Mouse (Mus musculus) ovary, adult 18-20 months (tissue): ENCODE results near the gene Bcl7b.
A peak's percentile ranks its signal among the peaks of the same experiment; 100 is the strongest.

ENCODE experiments used
- DNase-seq: peaks from one replicate; pipeline ENCODE4 v3.0.0; 2022; ENCODE audit warnings: low spot score, mixed read lengths

Bcl7b gene

GRCm38 (mm10) chr5:135168063-135169062 is at the start of gene Bcl7b:
Gene Bcl7b, plus strand, starts transcription at chr5:135168283.
- peak; percentile 97 for DNase-seq

DNA sequence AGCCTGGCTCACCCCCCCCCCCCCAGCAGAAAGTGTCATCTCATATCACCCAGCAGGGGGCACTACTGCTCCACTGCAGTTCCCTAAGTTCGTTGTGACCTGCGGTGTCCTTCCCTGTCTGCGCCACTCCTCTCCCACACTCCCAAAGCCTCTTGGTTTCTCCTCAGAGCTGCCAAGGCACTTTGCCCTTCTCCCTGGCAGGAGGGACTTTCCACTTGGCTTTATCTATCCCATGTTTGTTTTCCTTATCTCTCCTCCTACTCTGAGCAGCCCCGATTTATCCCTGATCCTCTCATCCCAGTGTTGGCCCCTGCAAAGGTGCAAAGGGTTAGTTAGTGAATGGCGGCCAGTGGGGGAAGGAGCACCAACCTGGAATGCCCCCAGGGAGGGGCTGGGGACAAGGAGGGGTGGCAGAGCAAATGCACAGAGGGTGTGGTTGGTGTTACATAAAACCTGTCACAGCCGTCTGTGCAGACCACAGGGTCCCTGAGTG is 49.4 kb upstream of the Bcl7b start:
- DNase-seq: peak; percentile 81

DNA sequence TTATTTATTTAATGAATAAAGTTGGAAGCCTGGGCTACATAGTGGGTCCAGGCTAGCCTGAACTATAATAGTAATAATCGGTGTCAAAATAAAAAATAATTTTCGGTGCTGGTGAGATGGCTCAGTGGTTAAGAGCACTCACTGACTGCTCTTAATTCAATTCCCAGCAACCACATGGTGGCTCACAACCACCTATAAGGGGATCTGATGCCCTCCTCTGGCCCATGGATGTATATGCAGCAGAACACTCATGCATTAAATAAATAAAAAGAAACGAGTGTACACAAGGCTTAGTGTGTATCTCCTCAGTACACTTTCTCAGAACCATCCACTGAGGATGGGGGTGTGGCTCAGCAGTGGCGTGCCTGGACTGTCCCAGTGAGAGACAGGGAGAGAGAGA is 47.3 kb upstream of the Bcl7b start:
- no peak for DNase-seq

- no peak for DNase-seq
Measured at GRCm38 (mm10) chr5:135126121-135126520, 42.0 kb upstream of the Bcl7b start.

- no peak for DNase-seq
Measured at GRCm38 (mm10) chr5:135127669-135128068, 40.4 kb upstream of the Bcl7b start.

- DNase-seq: no peak
Measured at GRCm38 (mm10) chr5:135129747-135130146, 38.3 kb upstream of the Bcl7b start.

DNA sequence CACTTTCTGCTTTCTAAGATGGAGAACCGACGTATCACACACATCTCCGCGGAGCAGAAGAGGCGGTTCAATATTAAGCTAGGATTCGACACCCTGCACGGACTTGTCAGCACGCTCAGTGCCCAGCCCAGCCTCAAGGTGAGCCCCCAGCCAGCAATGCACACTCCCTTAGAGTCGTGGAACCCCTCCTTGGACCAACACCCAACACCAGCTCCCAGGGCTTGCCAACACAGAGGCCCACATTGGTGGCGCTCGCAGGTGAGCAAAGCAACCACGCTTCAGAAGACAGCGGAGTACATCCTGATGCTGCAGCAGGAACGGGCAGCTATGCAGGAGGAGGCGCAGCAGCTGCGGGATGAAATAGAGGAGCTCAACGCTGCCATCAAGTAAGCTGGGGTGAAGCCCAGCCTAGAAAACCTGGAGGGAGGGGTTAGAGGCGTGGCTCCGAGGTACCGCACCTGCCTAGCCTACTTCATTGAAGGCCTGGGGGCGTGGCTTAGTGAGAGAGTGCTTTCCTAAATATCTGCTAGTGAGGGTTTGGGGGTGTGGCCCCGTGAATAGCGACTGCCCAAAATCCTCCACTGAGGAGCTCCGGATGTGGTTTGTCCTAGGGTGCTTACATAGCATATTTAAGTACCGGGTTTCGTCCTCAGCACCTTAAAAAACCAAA is 34.2 kb upstream of the Bcl7b start:
- DNase-seq: no peak

- no peak for DNase-seq
Measured at GRCm38 (mm10) chr5:135134534-135134933, 33.5 kb upstream of the Bcl7b start.

GRCm38 (mm10) chr5:135139881-135140280 is 28.2 kb upstream of the Bcl7b start:
- DNase-seq: no peak

DNA sequence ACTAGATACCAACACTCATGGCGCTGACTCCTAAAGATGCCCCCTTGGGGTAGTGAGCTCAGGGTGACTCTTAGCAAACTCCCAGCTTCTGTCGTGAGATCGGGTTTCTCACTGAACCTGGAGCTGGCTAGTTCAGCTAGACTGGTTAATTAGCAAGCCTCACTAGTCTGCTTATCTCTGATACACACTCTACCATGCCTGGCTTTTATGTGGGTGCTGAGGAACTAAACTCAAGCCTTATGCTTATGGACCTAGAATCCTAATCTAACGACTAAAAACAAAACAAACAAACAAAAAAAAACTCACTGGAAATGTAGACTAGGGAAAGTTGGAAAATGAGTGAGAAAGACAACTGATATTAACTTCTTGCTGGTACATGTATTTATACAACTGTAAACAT is 23.6 kb upstream of the Bcl7b start:
- no peak for DNase-seq

DNA sequence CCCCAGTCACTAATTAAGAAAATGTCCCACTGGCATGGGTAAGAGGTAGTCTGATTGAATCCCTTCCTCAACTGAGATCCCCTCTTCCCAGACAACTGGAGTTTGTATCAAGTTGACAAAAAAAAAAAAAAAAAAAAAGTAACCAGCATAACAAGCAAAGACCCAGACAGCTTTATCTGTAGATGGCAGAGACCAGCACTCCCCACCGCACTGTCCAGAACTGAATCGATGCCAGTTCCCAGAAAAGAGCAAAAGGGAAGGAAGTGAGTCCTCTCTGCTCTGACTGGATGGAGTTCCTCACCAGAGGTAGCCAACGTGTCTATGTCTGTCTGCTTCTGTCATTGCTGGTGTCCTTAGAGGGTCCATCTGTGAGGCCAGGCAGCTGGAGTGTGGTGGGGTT is 22.6 kb upstream of the Bcl7b start:
- no peak for DNase-seq

- DNase-seq: no peak
Measured at GRCm38 (mm10) chr5:135145955-135146354, 22.1 kb upstream of the Bcl7b start.

- DNase-seq: no peak
Measured at GRCm38 (mm10) chr5:135148715-135149052, 19.4 kb upstream of the Bcl7b start.

DNA sequence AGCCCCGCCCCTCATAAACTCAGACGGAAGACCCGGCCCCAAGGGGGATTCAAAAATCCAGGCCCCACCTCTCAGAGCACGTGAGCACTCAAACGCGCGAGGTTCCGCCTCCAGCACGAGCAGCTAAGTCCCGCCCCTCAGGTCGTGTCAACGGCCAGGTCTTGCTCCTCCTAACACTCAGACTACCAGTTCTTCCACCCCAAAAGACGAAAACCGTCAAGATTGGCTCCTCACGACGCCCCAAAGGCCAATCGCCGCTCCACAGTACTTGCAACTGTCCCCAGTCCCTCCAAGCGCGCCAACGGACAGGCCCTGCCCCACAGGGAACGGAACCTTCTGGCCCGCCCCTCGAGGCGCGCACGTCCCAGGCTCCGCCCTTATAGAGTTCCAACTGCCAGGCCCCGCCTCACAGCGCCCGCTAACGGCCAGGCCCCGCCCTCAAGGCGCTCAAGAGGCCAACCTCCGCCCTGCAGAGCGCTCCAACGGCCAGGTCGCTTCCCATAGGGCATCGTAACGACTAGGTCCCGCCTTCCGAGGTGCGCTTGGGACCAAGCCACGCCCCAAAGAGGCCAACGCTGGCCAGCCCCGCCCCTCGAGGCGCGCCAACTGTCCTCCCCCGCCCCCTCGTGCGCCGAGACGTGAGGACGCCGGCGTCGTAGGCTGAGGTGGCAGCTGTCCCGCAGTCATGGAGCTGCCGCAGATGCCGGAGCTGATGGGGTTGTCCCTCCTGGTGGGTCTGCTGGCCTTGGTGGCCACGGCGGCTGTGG is 18.8 kb upstream of the Bcl7b start, which contains the start of gene Tbl2:
TSS of gene Tbl2 (plus strand) at position 605 of the 767 bp plus-strand sequence.
- DNase-seq: peak; percentile 99

DNA sequence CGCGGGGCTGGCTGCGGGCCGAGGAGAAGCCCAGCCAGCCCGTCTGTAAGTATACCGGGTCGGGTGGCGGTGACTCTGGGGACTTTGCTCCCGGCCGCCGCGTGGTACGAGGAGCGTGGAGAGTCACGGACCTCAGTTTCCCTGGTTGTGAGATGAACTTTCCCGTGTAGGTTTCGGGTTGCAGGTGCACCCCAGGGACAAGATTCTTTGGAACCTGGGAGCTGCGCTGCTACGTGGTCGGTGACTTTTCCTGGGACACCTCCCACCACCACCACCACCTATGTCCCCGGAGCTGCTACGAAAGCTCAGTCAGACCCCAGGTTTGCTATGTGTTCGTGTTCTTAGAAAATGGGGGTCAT is 18.3 kb upstream of the Bcl7b start:
- no peak for DNase-seq

- DNase-seq: no peak
Measured at GRCm38 (mm10) chr5:135156496-135156895, 11.6 kb upstream of the Bcl7b start.

DNA sequence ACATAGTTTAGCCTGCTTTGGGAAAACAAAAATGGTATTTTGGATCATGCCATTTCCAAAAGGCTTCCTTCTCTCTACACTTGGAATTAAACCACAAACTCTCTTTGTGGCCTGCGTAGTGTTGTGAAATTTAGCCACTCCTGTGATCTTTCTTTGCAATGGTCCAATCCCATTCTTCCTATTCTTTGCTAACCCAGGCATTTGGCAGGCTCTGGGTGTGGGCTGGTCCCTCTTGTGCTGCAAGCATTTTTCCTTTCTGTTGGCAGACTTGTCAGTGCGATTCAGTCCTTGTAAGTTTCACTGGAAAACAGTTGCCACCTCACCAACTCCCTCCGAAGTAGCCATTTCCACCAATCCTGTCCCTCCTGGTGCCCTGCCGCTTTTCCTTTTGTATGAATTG is 6.9 kb upstream of the Bcl7b start:
- peak; percentile 49 for DNase-seq

DNA sequence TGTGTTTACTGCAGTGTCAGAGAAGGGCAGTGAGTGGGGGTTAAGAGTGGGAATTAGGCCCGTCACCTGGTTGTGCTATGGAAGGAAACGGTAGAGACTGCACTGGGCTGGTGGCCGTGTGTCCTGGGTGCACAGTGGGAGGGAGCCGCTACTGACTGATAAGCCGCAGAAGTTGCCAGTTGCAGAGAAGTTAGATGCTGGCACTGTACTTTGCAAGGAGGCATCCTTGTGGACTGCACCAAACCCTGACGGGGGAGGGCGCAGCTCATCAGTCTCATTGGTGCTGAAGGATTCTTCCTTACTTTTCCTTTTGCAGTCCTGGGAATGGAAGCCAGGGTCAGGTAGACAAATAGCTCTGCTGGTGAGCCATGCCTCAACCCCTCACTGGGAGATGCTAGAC is 6.4 kb upstream of the Bcl7b start:
- no peak for DNase-seq

DNA sequence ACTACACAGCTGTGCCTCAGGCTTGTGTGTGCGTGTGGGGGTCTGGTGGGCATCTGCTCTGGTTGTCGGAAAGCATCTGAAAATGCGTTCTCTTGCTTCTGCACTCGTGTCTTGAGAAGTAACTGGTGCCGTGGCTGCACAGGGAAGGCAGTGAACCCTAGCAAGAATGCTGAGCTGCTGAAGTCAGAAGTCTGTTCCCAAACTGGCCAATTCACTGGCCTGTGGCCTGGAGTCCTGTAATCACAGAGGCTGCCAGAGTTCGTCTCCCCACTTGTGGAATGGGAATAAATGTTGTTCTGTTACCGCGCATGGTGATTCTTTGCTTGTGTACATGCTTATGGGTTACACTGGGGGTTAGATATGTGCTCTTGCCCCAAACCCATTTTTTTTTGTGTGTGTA is 5.7 kb upstream of the Bcl7b start:
- DNase-seq: no peak

DNA sequence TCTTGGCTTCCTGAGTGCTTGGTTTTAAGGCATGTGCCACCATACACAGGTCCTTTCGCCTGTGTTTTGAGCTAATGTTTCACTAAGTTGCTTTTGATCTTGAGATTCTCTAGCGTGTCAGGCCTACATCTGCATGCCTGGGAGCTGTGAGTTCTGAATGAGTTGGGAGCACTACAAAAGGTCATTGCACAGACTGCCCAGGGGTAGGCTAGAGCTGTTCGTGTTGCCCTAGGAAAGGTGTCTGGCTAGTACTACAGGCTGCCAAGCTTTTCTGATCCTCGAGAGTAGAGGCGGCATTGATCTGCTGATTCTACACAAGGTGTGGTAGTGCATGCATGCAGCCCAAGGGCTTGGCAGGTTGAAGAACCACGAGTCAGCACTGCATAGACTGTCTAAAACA is 5.3 kb upstream of the Bcl7b start:
- no peak for DNase-seq

GRCm38 (mm10) chr5:135166909-135167308 is 1.2 kb upstream of the Bcl7b start:
- no peak for DNase-seq

- no peak for DNase-seq
Measured at GRCm38 (mm10) chr5:135167469-135167868, 614 bp upstream of the Bcl7b start.
